Mouse (Mus musculus) left cerebral cortex, adult 2 months (tissue): ENCODE measurements around the gene Phf21a. TPM values are rescaled to one million over a fixed set of nuclear protein-coding genes. Genes with fewer than 3 reads are reported as not detected.

Source experiments
- DNase-seq, 2 experiments: peaks; one replicate each; pipeline ENCODE4 v3.0.0; 2021 to 2022; ENCODE audit warnings: low spot score in 2 of 2, mixed read lengths in 1 of 2; ENCODE audit errors: extremely low spot score in 1 of 2
- H3K27ac ChIP-seq: fragments of 200-600 bp; 2 replicates; pipeline ENCODE4 v1.8.1; 2022
- H3K4me3 ChIP-seq: fragments of 200-600 bp; 2 replicates; pipeline ENCODE4 v1.8.1; 2022
- CTCF ChIP-seq: fragments of 200-600 bp; IDR thresholded peaks from 2 replicates; pipeline ENCODE4 v1.8.1; 2022; ENCODE audit warnings: antibody characterized with exemption, mild to moderate bottlenecking, moderate library complexity
- intact Hi-C: fragments of 180-260 bp; cut with DNase I; formaldehyde crosslinking; loops from one replicate; pipeline ENCODE4 v1.15.1; 2025
- total RNA-seq, 2 experiments: library from RNA; stranded (reverse); gene quantifications; 2 replicates each; pipeline ENCODE4 v1.2.3; 2021

The Phf21a gene
- total RNA-seq, 2 experiments from 2014 or later, result 124 to 153 TPM

GRCm38 (mm10) chr2:92371971-92372690 lies 279.2 kb downstream of the Phf21a start:
- no peak overlapping the region for H3K27ac ChIP-seq

GRCm38 (mm10) chr2:92372767-92373436 lies 280.0 kb downstream of the Phf21a start:
- intact Hi-C loops, result no loop called here
- no peak for TF ChIP-seq CTCF

More at GRCm38 (mm10) chr2:92371971-92372690, 279.2 kb downstream of the Phf21a start:
- no peak for DNase-seq
- intact Hi-C loops, result no loop called here
- no peak overlapping the region for H3K4me3 ChIP-seq
- no peak for TF ChIP-seq CTCF

GRCm38 (mm10) chr2:92373437-92373813 lies 280.5 kb downstream of the Phf21a start:
- no peak for TF ChIP-seq CTCF
- DNase-seq, result no peak
- Histone ChIP-seq H3K27ac (no peak overlapping the region), H3K4me3 (no peak overlapping the region)
- intact Hi-C loops, result no loop called here

More at GRCm38 (mm10) chr2:92372767-92373436, 280.0 kb downstream of the Phf21a start:
- DNase-seq, result no peak
- no peak overlapping the region for H3K27ac ChIP-seq
- no peak overlapping the region for H3K4me3 ChIP-seq

- no peak for TF ChIP-seq CTCF
- Histone ChIP-seq H3K4me3 (peak within 1 kb of the TSS; percentile 72), H3K27ac (peak within 1 kb of the TSS; percentile 90)
- intact Hi-C loops, result no loop called here
- peak in 1 of 2 experiments; percentile 55 for DNase-seq
These were observed 281.6 kb downstream of the Phf21a start, which contains the start of the genes Pex16 and Large2 for GRCm38 (mm10) chr2:92374514-92374913. TSS of gene Pex16 (plus strand) at chr2:92374676. TSS of gene Large2 (minus strand) at chr2:92374869.

- Histone ChIP-seq H3K27ac (peak overlapping the region; percentile 90), H3K4me3 (peak overlapping the region; percentile 72)
- intact Hi-C loops, result loop anchor here (1.0 kb wide), 1 partner anchor 59 kb away; the partner anchor contains the start of gene Cry2
- DNase-seq, result peak; percentile 90 to 95
- no peak for TF ChIP-seq CTCF
These were observed 282.2 kb downstream of the Phf21a start for GRCm38 (mm10) chr2:92375099-92375623.

- TF ChIP-seq CTCF, result no peak
- intact Hi-C loops, result loop anchor here (1.0 kb wide), 1 partner anchor 59 kb away; the partner anchor contains the start of gene Cry2
- peak overlapping the region; percentile 72 for H3K4me3 ChIP-seq
- peak overlapping the region; percentile 90 for H3K27ac ChIP-seq
- no peak for DNase-seq
These were observed 282.9 kb downstream of the Phf21a start for GRCm38 (mm10) chr2:92375788-92376187.

- peak overlapping the region; percentile 72 for H3K4me3 ChIP-seq
- intact Hi-C loops, result no loop called here
- H3K27ac ChIP-seq, result no peak overlapping the region; the same call in 1 of the 2 replicates
- no peak for DNase-seq
- TF ChIP-seq CTCF, result no peak
These were observed 283.4 kb downstream of the Phf21a start for GRCm38 (mm10) chr2:92376300-92376699.

GRCm38 (mm10) chr2:92377320-92377719 lies 284.4 kb downstream of the Phf21a start:
- no peak for DNase-seq
- no peak overlapping the region for H3K4me3 ChIP-seq
- no peak for TF ChIP-seq CTCF
- intact Hi-C loops, result no loop called here
- no peak overlapping the region for H3K27ac ChIP-seq

GRCm38 (mm10) chr2:92379783-92380494 lies 287.0 kb downstream of the Phf21a start:
- TF ChIP-seq CTCF, result no peak
- Histone ChIP-seq H3K27ac (no peak overlapping the region), H3K4me3 (no peak overlapping the region)
- intact Hi-C loops, result loop anchor here (5.0 kb wide), 1 partner anchor 448 kb away; the partner anchor contains the start of gene Mdk
- DNase-seq, result no peak

GRCm38 (mm10) chr2:92380495-92381050 lies 287.7 kb downstream of the Phf21a start:
- DNase-seq, result no peak
- intact Hi-C loops, result loop anchor here (5.0 kb wide), 1 partner anchor 448 kb away; the partner anchor contains the start of gene Mdk
- H3K4me3 ChIP-seq, result no peak overlapping the region
- H3K27ac ChIP-seq, result no peak overlapping the region
- TF ChIP-seq CTCF, result no peak

- no peak overlapping the region for H3K27ac ChIP-seq
- no peak for DNase-seq
- intact Hi-C loops, result loop anchor here (5.0 kb wide), 1 partner anchor 449 kb away; the partner anchor contains the start of gene Mdk
- TF ChIP-seq CTCF, result no peak
- H3K4me3 ChIP-seq, result no peak overlapping the region
These were observed 288.2 kb downstream of the Phf21a start for GRCm38 (mm10) chr2:92381161-92381560.
